Mouse (Mus musculus): ENCODE results near the gene Capsl. TPM values are rescaled to one million over a fixed set of nuclear protein-coding genes. Genes with fewer than 3 reads are reported as not detected.

Gene Capsl
- polyA plus RNA-seq, 1 experiment from 2014 or later = 0.68 TPM

DNA sequence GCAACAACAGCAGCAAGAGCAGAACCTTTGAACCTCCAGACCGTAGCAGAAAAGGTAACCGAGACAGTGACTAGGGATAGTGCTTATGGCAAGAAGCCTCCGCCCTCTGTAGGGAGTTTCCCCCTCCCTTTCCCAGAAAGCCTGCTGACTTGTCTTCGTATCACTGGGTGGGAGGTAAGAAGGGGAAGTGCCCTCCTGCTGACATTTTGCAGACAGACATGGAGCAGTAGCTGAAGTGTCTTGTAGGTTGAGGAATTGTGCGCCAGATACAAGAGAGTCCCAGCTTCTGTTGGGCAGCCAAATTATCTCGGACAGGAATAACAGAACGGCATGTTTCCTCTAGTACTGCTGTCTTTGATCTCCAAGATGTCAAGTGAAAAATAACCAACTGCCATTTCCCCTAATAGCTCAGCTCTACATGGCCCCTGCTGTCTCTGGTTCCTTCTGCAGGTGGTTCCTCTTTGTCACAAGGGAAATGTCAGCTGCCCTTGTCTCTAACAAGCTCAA is 27.7 kb downstream of the Capsl start:
- H3K4me2 ChIP-seq (ENCODE audit: low read depth, low read length) = peak overlapping the region; percentile 52
- ATAC-seq (ENCODE audit: low read depth) = peak; percentile 92
- H3K27me3 ChIP-seq (ENCODE audit: control insufficient read depth, insufficient read depth, low read depth, low read length) = no peaks in the 10 kb centered on the region
- H3K9me3 ChIP-seq (replicated peaks; ENCODE audit: control insufficient read depth, low read length) = no peaks in the 10 kb centered on the region
- peak overlapping the region; percentile 53 for H3K27ac ChIP-seq (ENCODE audit: low read length)
- H3K4me3 ChIP-seq (ENCODE audit: low read depth, low read length) = no peak overlapping the region
- peak overlapping the region; percentile 42 for H3K9ac ChIP-seq (ENCODE audit: low read depth, low read length)
- no peaks in the 10 kb centered on the region for H3K36me3 ChIP-seq (ENCODE audit: control insufficient read depth, insufficient read depth)
- peaks cover 6% of the 10 kb centered on the region; the same call in 1 of the 2 replicates for H3K4me1 ChIP-seq (ENCODE audit: control insufficient read depth, low read depth, low read length)
- 16% methylated on average over 7 of the region's 7 CpGs for WGBS (ENCODE audit: insufficient replicate concordance)

DNA sequence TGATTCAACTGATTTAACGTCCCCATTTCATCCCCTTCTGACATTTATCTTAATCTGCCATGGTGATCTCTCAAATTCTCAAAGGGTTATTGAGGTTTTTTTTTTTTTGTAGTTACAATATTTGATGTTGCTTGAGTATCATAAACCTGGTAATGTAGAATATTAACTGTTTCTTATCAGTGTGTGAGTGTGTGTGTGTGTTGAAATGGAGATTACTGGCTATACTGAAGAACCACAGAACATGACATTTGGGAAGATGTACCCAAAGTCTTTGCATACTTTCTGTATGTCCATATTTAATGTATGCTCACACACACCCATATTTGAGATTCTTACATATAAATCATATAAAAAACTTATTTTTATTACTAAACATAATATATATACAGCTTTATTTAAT is 28.2 kb downstream of the Capsl start:
- ATAC-seq (ENCODE audit: low read depth) = peak; percentile 57
- Histone ChIP-seq H3K27me3 (ENCODE audit: control insufficient read depth, insufficient read depth, low read depth, low read length) (no peaks in the 10 kb centered on the region), H3K9ac (ENCODE audit: low read depth, low read length) (peak overlapping the region; percentile 42; the same call in 1 of the 2 replicates), H3K4me1 (ENCODE audit: control insufficient read depth, low read depth, low read length) (peaks cover 6% of the 10 kb centered on the region; the same call in 1 of the 2 replicates), H3K9me3 (replicated peaks; ENCODE audit: control insufficient read depth, low read length) (no peaks in the 10 kb centered on the region), H3K36me3 (ENCODE audit: control insufficient read depth, insufficient read depth) (no peaks in the 10 kb centered on the region), H3K27ac (ENCODE audit: low read length) (peak overlapping the region; percentile 53), H3K4me3 (ENCODE audit: low read depth, low read length) (no peak overlapping the region), H3K4me2 (ENCODE audit: low read depth, low read length) (peak overlapping the region; percentile 52)
- 19% methylated on average over 1 of the region's 1 CpGs for WGBS (ENCODE audit: insufficient replicate concordance)

DNA sequence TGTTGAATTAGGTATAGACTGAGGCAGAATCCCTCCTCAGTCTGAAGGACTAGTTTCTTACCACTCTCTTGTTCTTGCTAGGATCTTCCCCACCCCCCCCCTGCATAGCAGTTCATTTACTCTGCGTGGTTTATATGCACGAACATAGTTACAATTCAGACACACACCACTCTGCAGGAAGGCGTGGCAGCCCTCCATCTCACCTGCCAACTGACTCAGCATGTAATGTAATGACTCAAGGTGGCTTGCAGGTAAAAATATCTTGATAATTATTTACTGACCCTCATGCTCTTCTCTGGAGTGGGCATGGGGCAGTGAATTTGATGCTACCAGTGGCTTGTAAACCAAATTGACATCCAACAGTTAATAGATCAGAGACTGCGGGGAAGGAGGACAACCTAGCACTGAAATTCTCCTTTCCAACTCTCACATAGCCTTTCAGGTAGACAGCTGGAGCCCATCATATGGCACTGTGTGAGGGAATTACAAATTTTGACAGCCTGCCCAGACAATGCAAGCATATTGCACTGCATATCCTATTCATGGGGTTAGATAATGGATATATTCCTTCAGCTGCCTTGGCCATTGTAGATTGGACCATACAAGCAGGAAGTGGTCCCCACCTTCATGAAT is 35.3 kb downstream of the Capsl start:
- no peak overlapping the region for H3K9ac ChIP-seq (ENCODE audit: low read depth, low read length)
- H3K36me3 ChIP-seq (ENCODE audit: control insufficient read depth, insufficient read depth) = no peaks in the 10 kb centered on the region
- no peaks in the 10 kb centered on the region for H3K27me3 ChIP-seq (ENCODE audit: control insufficient read depth, insufficient read depth, low read depth, low read length)
- ATAC-seq (ENCODE audit: low read depth) = no peak
- no peaks in the 10 kb centered on the region for H3K9me3 ChIP-seq (replicated peaks; ENCODE audit: control insufficient read depth, low read length)
- 78% methylated on average over 4 of the region's 4 CpGs for WGBS (ENCODE audit: insufficient replicate concordance)
- H3K4me3 ChIP-seq (ENCODE audit: low read depth, low read length) = no peak overlapping the region
- peaks cover 24% of the 10 kb centered on the region for H3K4me1 ChIP-seq (ENCODE audit: control insufficient read depth, low read depth, low read length)
- peak overlapping the region; percentile 13; the same call in 1 of the 2 replicates for H3K4me2 ChIP-seq (ENCODE audit: low read depth, low read length)
- H3K27ac ChIP-seq (ENCODE audit: low read length) = peak overlapping the region; percentile 66

DNA sequence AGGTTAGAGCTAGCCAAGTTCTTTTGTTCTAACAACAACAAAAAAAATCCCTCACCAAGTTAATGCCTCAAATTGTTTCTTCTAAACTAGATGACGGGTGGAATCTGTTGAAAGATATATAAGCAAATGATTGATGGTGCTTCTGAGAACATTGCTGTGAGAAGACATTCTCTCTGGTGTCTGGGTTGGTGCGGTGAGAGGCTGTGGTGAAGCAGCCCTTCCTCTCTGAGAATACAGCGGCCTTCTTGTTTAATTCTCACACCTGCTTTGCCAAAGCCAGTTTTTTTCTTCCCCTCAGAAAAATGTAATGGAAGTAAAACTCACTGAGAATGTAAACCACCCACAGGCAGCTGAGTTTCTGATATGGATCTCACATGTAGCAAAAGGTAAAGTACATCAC is 36.3 kb downstream of the Capsl start:
- no peaks in the 10 kb centered on the region for H3K27me3 ChIP-seq (ENCODE audit: control insufficient read depth, insufficient read depth, low read depth, low read length)
- peak; percentile 22; the same call in 1 of the 2 replicates for ATAC-seq (ENCODE audit: low read depth)
- H3K27ac ChIP-seq (ENCODE audit: low read length) = peak overlapping the region; percentile 87
- H3K9ac ChIP-seq (ENCODE audit: low read depth, low read length) = peak overlapping the region; percentile 59
- no peaks in the 10 kb centered on the region for H3K36me3 ChIP-seq (ENCODE audit: control insufficient read depth, insufficient read depth)
- H3K4me2 ChIP-seq (ENCODE audit: low read depth, low read length) = peak overlapping the region; percentile 57
- 11% methylated on average over 3 of the region's 3 CpGs for WGBS (ENCODE audit: insufficient replicate concordance)
- no peaks in the 10 kb centered on the region for H3K9me3 ChIP-seq (replicated peaks; ENCODE audit: control insufficient read depth, low read length)
- peaks cover 24% of the 10 kb centered on the region for H3K4me1 ChIP-seq (ENCODE audit: control insufficient read depth, low read depth, low read length)
- peak overlapping the region; percentile 41 for H3K4me3 ChIP-seq (ENCODE audit: low read depth, low read length)

DNA sequence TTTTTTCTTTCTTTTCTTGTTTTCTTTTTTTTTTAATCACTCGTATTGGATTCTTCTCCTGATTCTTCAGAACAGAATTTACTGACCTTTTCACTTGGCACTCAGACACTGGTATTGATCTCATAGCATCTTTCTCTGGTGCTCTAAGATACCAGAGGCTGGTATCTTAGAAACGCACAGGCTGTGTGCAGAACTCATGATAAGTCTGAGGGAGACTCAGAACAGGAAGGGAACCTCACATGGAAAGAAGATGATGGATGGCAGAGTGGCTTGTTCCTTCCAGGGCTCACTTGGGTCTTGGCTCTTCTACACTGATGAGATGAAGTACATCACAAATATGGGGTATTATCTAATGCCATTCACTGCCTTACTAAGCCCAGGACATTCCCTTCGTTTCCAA is 36.8 kb downstream of the Capsl start:
- ATAC-seq (ENCODE audit: low read depth) = peak; percentile 98
- H3K9ac ChIP-seq (ENCODE audit: low read depth, low read length) = 0 out of 2 replicates have a peak overlapping the region, but pooled peaks have one; percentile 34

DNA sequence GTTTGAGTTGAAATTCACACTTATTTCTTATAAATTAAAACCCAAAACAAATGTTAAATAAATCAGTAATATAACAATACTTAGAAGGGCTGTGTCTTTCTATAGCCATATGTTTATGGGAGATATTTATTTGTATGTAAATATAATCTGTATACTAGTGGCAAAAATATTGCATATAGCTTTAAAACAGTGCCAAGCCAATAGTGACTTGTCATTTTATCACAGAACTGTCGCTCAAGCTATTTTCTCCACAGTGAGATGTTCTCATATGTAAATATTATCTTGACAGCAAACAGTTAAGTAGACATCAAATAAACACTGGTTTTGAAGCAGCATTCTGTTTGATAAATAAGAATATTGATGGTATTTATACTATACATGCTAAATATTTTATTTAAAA is 37.4 kb downstream of the Capsl start:
- no peak overlapping the region for H3K4me2 ChIP-seq (ENCODE audit: low read depth, low read length)
- H3K4me1 ChIP-seq (ENCODE audit: control insufficient read depth, low read depth, low read length) = peaks cover 24% of the 10 kb centered on the region
- 40% methylated on average over 1 of the region's 1 CpGs for WGBS (ENCODE audit: insufficient replicate concordance)
- no peaks in the 10 kb centered on the region for H3K36me3 ChIP-seq (ENCODE audit: control insufficient read depth, insufficient read depth)
- no peak overlapping the region for H3K4me3 ChIP-seq (ENCODE audit: low read depth, low read length)
- no peaks in the 10 kb centered on the region for H3K27me3 ChIP-seq (ENCODE audit: control insufficient read depth, insufficient read depth, low read depth, low read length)
- no peak overlapping the region for H3K9ac ChIP-seq (ENCODE audit: low read depth, low read length)
- ATAC-seq (ENCODE audit: low read depth) = 0 out of 2 replicates have a peak, but pooled peaks have one; percentile 14
- H3K9me3 ChIP-seq (replicated peaks; ENCODE audit: control insufficient read depth, low read length) = no peaks in the 10 kb centered on the region
- no peak overlapping the region; the same call in 1 of the 2 replicates for H3K27ac ChIP-seq (ENCODE audit: low read length)

More for the DNA sequence above, 36.8 kb downstream of the Capsl start:
- 18% methylated on average over 3 of the region's 3 CpGs for WGBS (ENCODE audit: insufficient replicate concordance)
- Histone ChIP-seq H3K27ac (ENCODE audit: low read length) (peak overlapping the region; percentile 94), H3K27me3 (ENCODE audit: control insufficient read depth, insufficient read depth, low read depth, low read length) (no peaks in the 10 kb centered on the region), H3K9me3 (replicated peaks; ENCODE audit: control insufficient read depth, low read length) (no peaks in the 10 kb centered on the region), H3K36me3 (ENCODE audit: control insufficient read depth, insufficient read depth) (no peaks in the 10 kb centered on the region), H3K4me1 (ENCODE audit: control insufficient read depth, low read depth, low read length) (peaks cover 24% of the 10 kb centered on the region), H3K4me2 (ENCODE audit: low read depth, low read length) (peak overlapping the region; percentile 57), H3K4me3 (ENCODE audit: low read depth, low read length) (0 out of 2 replicates have a peak overlapping the region, but pooled peaks have one; percentile 17)

DNA sequence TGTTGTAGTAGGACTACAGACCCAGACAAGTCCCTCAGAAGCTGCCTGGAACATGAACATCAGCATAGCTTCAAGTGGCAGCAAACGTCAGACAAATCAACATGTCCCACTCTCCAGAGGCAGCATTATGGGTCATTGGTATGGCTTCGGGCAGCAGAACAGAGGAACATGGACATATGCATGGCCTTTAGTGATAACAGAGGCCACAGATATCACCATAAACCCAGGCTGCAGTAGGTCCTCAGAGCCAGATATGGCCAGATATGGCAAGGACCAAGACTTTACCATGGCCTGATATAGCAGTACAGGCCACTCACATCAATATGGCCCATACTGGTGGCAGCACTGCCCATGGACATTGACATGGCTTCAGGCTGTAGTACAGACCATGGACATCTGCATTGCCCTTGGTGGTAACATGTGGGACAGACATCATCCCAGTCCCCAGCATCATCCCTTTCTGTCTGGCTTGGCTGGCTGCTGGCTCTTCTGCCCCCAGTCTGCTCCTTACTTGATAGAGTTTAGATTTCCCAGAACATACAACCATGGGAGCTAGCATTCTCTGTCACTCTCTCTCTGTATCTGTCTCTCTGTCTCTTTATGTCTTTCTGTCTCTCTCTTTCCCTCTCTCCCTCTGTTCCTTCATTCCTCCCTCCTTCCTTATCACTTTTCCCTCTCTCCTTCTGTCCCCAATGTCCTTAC is 53.7 kb downstream of the Capsl start:
- 50% methylated on average over 2 of the region's 2 CpGs for WGBS (ENCODE audit: insufficient replicate concordance)

DNA sequence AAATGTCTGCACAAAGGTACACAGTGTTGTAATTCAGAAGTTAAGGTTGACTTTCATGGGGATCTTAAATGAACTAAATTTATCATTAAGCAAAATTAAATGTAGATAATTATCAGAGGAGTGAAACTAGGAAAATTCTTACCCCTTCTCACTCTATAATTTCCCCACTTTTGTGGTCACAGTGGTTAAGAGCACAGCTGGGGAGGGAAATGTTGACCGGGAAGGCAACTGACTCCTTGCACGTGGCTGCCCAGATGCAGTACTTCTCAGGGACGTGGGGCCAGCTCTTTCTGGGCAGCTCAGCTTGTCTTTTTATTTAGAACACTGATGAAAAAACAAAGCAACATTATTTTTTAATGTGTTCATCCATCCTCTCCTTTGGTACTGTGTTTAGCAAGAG is 56.2 kb downstream of the Capsl start:
- H3K27me3 ChIP-seq (ENCODE audit: control insufficient read depth, insufficient read depth, low read depth, low read length) = no peaks in the 10 kb centered on the region
- WGBS (ENCODE audit: insufficient replicate concordance) = 23% methylated on average over 3 of the region's 3 CpGs
- no peak overlapping the region for H3K4me2 ChIP-seq (ENCODE audit: low read depth, low read length)
- no peak for ATAC-seq (ENCODE audit: low read depth)
- no peak overlapping the region for H3K4me3 ChIP-seq (ENCODE audit: low read depth, low read length)
- H3K27ac ChIP-seq (ENCODE audit: low read length) = no peak overlapping the region
- H3K9ac ChIP-seq (ENCODE audit: low read depth, low read length) = no peak overlapping the region
- H3K9me3 ChIP-seq (replicated peaks; ENCODE audit: control insufficient read depth, low read length) = no peaks in the 10 kb centered on the region
- H3K36me3 ChIP-seq (ENCODE audit: control insufficient read depth, insufficient read depth) = no peaks in the 10 kb centered on the region
- H3K4me1 ChIP-seq (ENCODE audit: control insufficient read depth, low read depth, low read length) = peaks cover 17% of the 10 kb centered on the region

More for the DNA sequence above, 53.7 kb downstream of the Capsl start:
- Histone ChIP-seq H3K9ac (ENCODE audit: low read depth, low read length) (peak overlapping the region; percentile 20; the same call in 1 of the 2 replicates), H3K36me3 (ENCODE audit: control insufficient read depth, insufficient read depth) (no peaks in the 10 kb centered on the region), H3K4me1 (ENCODE audit: control insufficient read depth, low read depth, low read length) (peaks cover 17% of the 10 kb centered on the region), H3K4me3 (ENCODE audit: low read depth, low read length) (no peak overlapping the region), H3K27ac (ENCODE audit: low read length) (peak overlapping the region; percentile 83), H3K4me2 (ENCODE audit: low read depth, low read length) (peak overlapping the region; percentile 37), H3K9me3 (replicated peaks; ENCODE audit: control insufficient read depth, low read length) (no peaks in the 10 kb centered on the region), H3K27me3 (ENCODE audit: control insufficient read depth, insufficient read depth, low read depth, low read length) (no peaks in the 10 kb centered on the region)
- ATAC-seq (ENCODE audit: low read depth) = peak; percentile 99

Measured in liver, embryonic 16.5 days (tissue).